Mouse (Mus musculus) C2C12 (cell line): ENCODE results near the gene Mucl1. TPM values are rescaled to one million over a fixed set of nuclear protein-coding genes. Genes with fewer than 3 reads are reported as not detected.
"Not testable (repeated sequence)": the region's sequence is repeated elsewhere in the genome, so short reads cannot be mapped to it uniquely, and the experiment has no call there.

Experiments used
- H3K27me3 ChIP-seq: one replicate; pipeline ENCODE4 v1.6.1; 2011; ENCODE audit not compliant: control insufficient read depth, insufficient read depth, insufficient read length
- H3K36me3 ChIP-seq: one replicate; pipeline ENCODE4 v1.6.1; 2011; ENCODE audit not compliant: control insufficient read depth, insufficient read depth
- H3K4me3 ChIP-seq: one replicate; pipeline ENCODE4 v1.5.1; 2011; ENCODE audit warnings: mild to moderate bottlenecking, control low read depth; ENCODE audit not compliant: poor library complexity, insufficient read depth, severe bottlenecking
- H3K79me2 ChIP-seq: one replicate; pipeline ENCODE4 v1.6.1; 2011; ENCODE audit not compliant: control insufficient read depth, insufficient read depth
- H3K79me3 ChIP-seq: one replicate; pipeline ENCODE4 v1.6.1; 2011; ENCODE audit warnings: low read depth, control low read depth
- H3ac ChIP-seq: one replicate; pipeline ENCODE3; 2011; ENCODE audit warnings: low read depth; ENCODE audit not compliant: control insufficient read depth, insufficient read length
- CEBPB ChIP-seq: IDR thresholded peaks from one replicate; pipeline ENCODE4 v1.6.1; 2011; ENCODE audit warnings: low read depth, mild to moderate bottlenecking, control low read depth, moderate library complexity
- CTCF ChIP-seq: IDR thresholded peaks from one replicate; pipeline ENCODE4 v1.5.1; 2011; ENCODE audit not compliant: control insufficient read depth, insufficient read depth, insufficient read length
- FOSL1 ChIP-seq: IDR thresholded peaks from one replicate; pipeline ENCODE4 v1.8.0; 2011; ENCODE audit warnings: mild to moderate bottlenecking, low read length; ENCODE audit not compliant: poor library complexity, insufficient read depth, severe bottlenecking
- MAX ChIP-seq: IDR thresholded peaks from one replicate; pipeline ENCODE4 v1.6.1; 2011; ENCODE audit warnings: mild to moderate bottlenecking, control low read depth
- MYOD1 ChIP-seq: IDR thresholded peaks from one replicate; pipeline ENCODE4 v1.6.1; 2011; ENCODE audit warnings: low read depth; ENCODE audit not compliant: control insufficient read depth, insufficient read length
- MYOG ChIP-seq: IDR thresholded peaks from one replicate; pipeline ENCODE4 v1.6.1; 2011; ENCODE audit not compliant: control insufficient read depth, insufficient read length; ENCODE audit errors: extremely low read depth
- USF1 ChIP-seq: IDR thresholded peaks from one replicate; pipeline ENCODE4 v1.6.1; 2011; ENCODE audit warnings: low read depth, mild to moderate bottlenecking, control low read depth, moderate library complexity
- long read RNA-seq, 2 experiments: library from polyadenylated mRNA; unstranded; transcript quantifications; one replicate each; pipeline ENCODE4 v2.0.0; 2019 to 2020
- polyA plus RNA-seq: library from polyadenylated mRNA; unstranded; fragments of >200 nt; fragmentation: generic; extraction: Trizol; gene quantifications from one replicate; pipeline ENCODE4 v1.2.1, GENCODE M21; 2012; ENCODE audit warnings: missing spikeins

The Mucl1 gene
- polyA plus RNA-seq: not detected
- long read RNA-seq, experiment 1: 0 reads
- long read RNA-seq, experiment 2: 0 reads

DNA sequence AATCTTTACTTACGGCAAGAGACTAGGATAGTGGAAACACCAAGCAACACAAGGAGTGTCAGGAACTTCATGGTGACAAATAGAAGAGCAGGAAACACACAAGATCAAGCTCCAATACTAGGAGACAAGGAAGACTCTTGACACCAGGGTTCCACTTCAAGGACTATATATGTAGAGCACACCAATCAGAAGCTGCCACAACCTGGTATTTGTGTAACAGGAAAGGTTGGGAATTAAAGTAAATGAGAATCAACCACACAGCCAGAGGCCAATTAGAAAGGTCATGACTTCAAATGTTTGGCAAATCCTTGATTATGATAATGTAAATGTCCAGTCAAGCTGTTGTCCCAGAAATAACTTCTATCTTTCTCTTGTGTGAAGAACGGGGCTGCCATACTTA lies at the start of gene Mucl1:
Gene Mucl1 (minus strand): TSS at position 101 of the 400 bp plus-strand sequence.
- no peak within 1 kb of the TSS for H3K4me3 ChIP-seq
- H3ac ChIP-seq: no peak within 1 kb of the TSS
- no peaks in the 10 kb centered on the region for H3K79me2 ChIP-seq
- no peaks in the 10 kb centered on the region for H3K36me3 ChIP-seq
- no peaks in the 10 kb centered on the region for H3K79me3 ChIP-seq
- no peaks in the 10 kb centered on the region for H3K27me3 ChIP-seq
- no peak for TF ChIP-seq USF1
- no peak for TF ChIP-seq FOSL1
- no peak for TF ChIP-seq MAX
- no peak for TF ChIP-seq CTCF
- TF ChIP-seq MYOG: no peak
- no peak for TF ChIP-seq CEBPB
- no peak for TF ChIP-seq MYOD1

GRCm38 (mm10) chr15:103766836-103767235 lies 11.6 kb upstream of the Mucl1 start:
- peak; percentile 71 for TF ChIP-seq CTCF
- H3ac ChIP-seq, H3K79me3 ChIP-seq, H3K27me3 ChIP-seq, H3K4me3 ChIP-seq, H3K79me2 ChIP-seq, H3K36me3 ChIP-seq: not testable (repeated sequence)

DNA sequence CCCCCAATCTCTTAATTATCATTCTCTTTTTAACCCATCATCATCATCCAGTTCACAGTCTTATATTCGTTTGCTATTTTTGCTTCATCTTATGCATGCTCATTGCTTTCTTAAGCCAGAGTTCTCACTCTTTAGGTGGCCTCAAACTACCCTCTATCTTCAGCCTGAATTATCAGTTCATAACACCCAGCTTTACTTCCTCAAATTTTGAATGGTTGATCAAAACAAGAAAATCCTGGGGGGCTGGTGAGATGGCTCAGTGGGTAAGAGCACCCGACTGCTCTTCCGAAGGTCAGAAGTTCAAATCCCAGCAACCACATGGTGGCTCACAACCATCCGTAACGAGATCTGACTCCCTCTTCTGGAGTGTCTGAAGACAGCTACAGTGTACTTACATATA lies 38.4 kb downstream of the Mucl1 start:
- H3K36me3 ChIP-seq, H3ac ChIP-seq, H3K4me3 ChIP-seq, H3K79me2 ChIP-seq, H3K27me3 ChIP-seq, H3K79me3 ChIP-seq: not testable (repeated sequence)

Other genes starting within 250 kb of the Mucl1 start
- gene Ppp1r1a, start 217.5 kb downstream of the Mucl1 start, polyA plus RNA-seq: 0.02 TPM
- not detected for gene Glycam1, start 190.4 kb downstream of the Mucl1 start, polyA plus RNA-seq
- gene Mucl2, start 143.8 kb upstream of the Mucl1 start, polyA plus RNA-seq: not detected